Mouse (Mus musculus): ENCODE measurements around the gene Ccdc134.

DNA sequence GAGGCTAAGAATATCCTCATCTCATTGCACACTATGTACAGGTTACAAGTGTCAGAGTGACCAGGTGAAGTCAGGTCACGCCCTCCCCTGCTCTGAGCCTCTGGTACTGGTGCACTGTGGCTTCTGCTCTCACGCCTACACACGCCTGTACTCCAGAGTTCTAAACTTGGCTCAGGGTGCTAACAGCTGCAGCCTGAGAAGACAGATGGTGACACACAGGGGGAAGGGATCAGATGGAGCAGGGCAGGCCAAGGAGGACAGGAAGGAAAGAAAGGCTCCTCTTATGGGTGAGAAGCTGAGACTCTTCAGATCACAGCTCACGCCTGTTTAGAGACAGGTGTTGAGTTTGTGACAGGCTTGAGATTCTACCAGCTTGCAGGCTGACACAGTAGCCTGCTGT lies 7.7 kb downstream of the Ccdc134 start:
- TF ChIP-seq CTCF (IDR thresholded peaks at IDR 0.05; ENCODE audit: extremely low read depth, insufficient read depth, low read length) (no peak), POLR2A (IDR thresholded peaks at IDR 0.05; ENCODE audit: extremely low read depth, insufficient read depth, low read length) (no peak)

Data from cortical plate, adult 2 months (tissue).